Mouse (Mus musculus) kidney, embryonic 14.5 days (tissue): ENCODE measurements around the gene Mus81. TPM values are rescaled to one million over a fixed set of nuclear protein-coding genes. Genes with fewer than 3 reads are reported as not detected.

Source experiments
- ATAC-seq: fragments of 200-750 bp; cut with Nextera tagmentation; 2 replicates; pipeline ENCODE4 v1.8.0; 2017; ENCODE audit warnings: moderate number of reproducible peaks, mild to moderate bottlenecking, moderate TSS enrichment, moderate library complexity; ENCODE audit not compliant: low FRiP score, low TSS enrichment
- H3K27ac ChIP-seq: fragments of 300-500 bp; sonication (generic); 2 replicates; pipeline ENCODE4 v1.5.1; 2014; ENCODE audit warnings: low read depth, mild to moderate bottlenecking, low read length, moderate library complexity, mixed read lengths
- H3K27me3 ChIP-seq: fragments of 300-500 bp; sonication (generic); 2 replicates; pipeline ENCODE4 v1.6.1; 2014; ENCODE audit warnings: mild to moderate bottlenecking, low read length; ENCODE audit not compliant: control insufficient read depth, insufficient read depth
- H3K36me3 ChIP-seq: fragments of 300-500 bp; sonication (generic); 2 replicates; pipeline ENCODE4 v1.6.1; 2014; ENCODE audit warnings: low read length, mixed read lengths; ENCODE audit not compliant: control insufficient read depth, insufficient read depth
- H3K4me1 ChIP-seq: fragments of 300-500 bp; sonication (generic); 2 replicates; pipeline ENCODE4 v1.6.1; 2014; ENCODE audit warnings: low read length, mixed read lengths; ENCODE audit not compliant: control insufficient read depth, insufficient read depth
- H3K4me2 ChIP-seq: fragments of 300-500 bp; sonication (generic); replicated peaks from 2 replicates; pipeline ENCODE4 v1.6.1; 2014; ENCODE audit warnings: low read depth, mild to moderate bottlenecking, low read length
- H3K4me3 ChIP-seq: fragments of 300-500 bp; sonication (generic); 2 replicates; pipeline ENCODE4 v1.5.1; 2014; ENCODE audit warnings: mild to moderate bottlenecking, low read length
- H3K9ac ChIP-seq: fragments of 300-500 bp; sonication (generic); 2 replicates; pipeline ENCODE4 v1.6.1; 2014; ENCODE audit warnings: low read depth, mild to moderate bottlenecking, low read length, moderate library complexity
- H3K9me3 ChIP-seq: fragments of 300-500 bp; sonication (generic); 2 replicates; pipeline ENCODE4 v1.6.1; 2016; ENCODE audit warnings: low read length; ENCODE audit not compliant: control insufficient read depth
- WGBS: fragments of 180-500 bp; shearing (Covaris S2); extraction: QIAGEN DNeasy Blood & Tissue Kit; methylation state at CpG from one replicate; pipeline ENCODE4 v1.1.7; 2014; 5-methylcytosine and 5-hydroxymethylcytosine counted together
- polyA plus RNA-seq: library from polyadenylated mRNA; unstranded; fragments of >200 nt; fragmentation: Nextera tagmentation; extraction: Ambion mirVana; gene quantifications from 2 replicates; pipeline ENCODE4 v1.2.1, GENCODE M21; 2014

Gene Mus81
- polyA plus RNA-seq, 1 experiment from 2014 or later, result 42.2 TPM

- H3K4me1 ChIP-seq, result no peaks in the 10 kb centered on the region; the same call in 1 of the 2 replicates
- H3K9me3 ChIP-seq, result no peaks in the 10 kb centered on the region
- H3K27ac ChIP-seq, result no peak overlapping the region
- 83% methylated on average over 5 of the region's 5 CpGs for WGBS
- H3K36me3 ChIP-seq, result no peaks in the 10 kb centered on the region
- ATAC-seq, result no peak
- no peak overlapping the region for H3K4me2 ChIP-seq
- no peak overlapping the region for H3K4me3 ChIP-seq
- no peak overlapping the region for H3K9ac ChIP-seq
- H3K27me3 ChIP-seq, result peaks cover 30% of the 10 kb centered on the region
Observed at GRCm38 (mm10) chr19:5445747-5446146, 42.5 kb downstream of the Mus81 start.

- Histone ChIP-seq H3K4me2 (no peak overlapping the region), H3K27me3 (peaks cover 30% of the 10 kb centered on the region), H3K9me3 (no peaks in the 10 kb centered on the region; the same call in 1 of the 2 replicates)
Observed at GRCm38 (mm10) chr19:5444954-5445353, 43.2 kb downstream of the Mus81 start.

GRCm38 (mm10) chr19:5444371-5444908 lies 43.8 kb downstream of the Mus81 start:
- H3K4me1 ChIP-seq, result no peaks in the 10 kb centered on the region; the same call in 1 of the 2 replicates
- no peak overlapping the region for H3K9ac ChIP-seq
- peaks cover 27% of the 10 kb centered on the region for H3K27me3 ChIP-seq
- H3K36me3 ChIP-seq, result no peaks in the 10 kb centered on the region
- 63% methylated on average over 9 of the region's 9 CpGs for WGBS
- no peak overlapping the region for H3K27ac ChIP-seq
- ATAC-seq, result no peak
- no peaks in the 10 kb centered on the region; the same call in 1 of the 2 replicates for H3K9me3 ChIP-seq
- no peak overlapping the region for H3K4me3 ChIP-seq
- no peak overlapping the region for H3K4me2 ChIP-seq

More at GRCm38 (mm10) chr19:5444954-5445353, 43.2 kb downstream of the Mus81 start:
- H3K4me1 ChIP-seq, result no peaks in the 10 kb centered on the region; the same call in 1 of the 2 replicates
- no peak overlapping the region for H3K9ac ChIP-seq
- no peak overlapping the region for H3K4me3 ChIP-seq
- no peak overlapping the region for H3K27ac ChIP-seq
- ATAC-seq, result no peak
- no peaks in the 10 kb centered on the region for H3K36me3 ChIP-seq
- 31% methylated on average over 7 of the region's 7 CpGs for WGBS

GRCm38 (mm10) chr19:5433951-5434350 lies 54.3 kb downstream of the Mus81 start:
- Histone ChIP-seq H3K27me3 (no peaks in the 10 kb centered on the region), H3K4me3 (no peak overlapping the region), H3K27ac (no peak overlapping the region), H3K4me2 (peak overlapping the region; percentile 60; the same call in 1 of the 2 replicates), H3K36me3 (no peaks in the 10 kb centered on the region), H3K4me1 (peaks cover 18% of the 10 kb centered on the region), H3K9me3 (no peaks in the 10 kb centered on the region), H3K9ac (no peak overlapping the region; the same call in 1 of the 2 replicates)
- no peak for ATAC-seq
- whole genome bisulfite sequencing, result 65% methylated on average over 7 of the region's 7 CpGs

GRCm38 (mm10) chr19:5432992-5433852 lies 55.0 kb downstream of the Mus81 start:
- Histone ChIP-seq H3K9ac (peak overlapping the region; percentile 46), H3K4me2 (peak overlapping the region; percentile 60), H3K4me3 (peak overlapping the region; percentile 26), H3K27me3 (no peaks in the 10 kb centered on the region), H3K9me3 (no peaks in the 10 kb centered on the region), H3K36me3 (no peaks in the 10 kb centered on the region), H3K4me1 (peaks cover 18% of the 10 kb centered on the region), H3K27ac (peak overlapping the region; percentile 61)
- WGBS, result 9% methylated on average over 16 of the region's 16 CpGs
- ATAC-seq, result peak; percentile 75

Other genes starting within 250 kb of the Mus81 start
- 17.6 and 30.4 TPM in 2 replicates for gene Pacs1, start 215.3 kb downstream of the Mus81 start, polyA plus RNA-seq
- gene Sf3b2, start 192.9 kb downstream of the Mus81 start, polyA plus RNA-seq, result 293 and 384 TPM in 2 replicates
- 2.9 and 4.4 TPM in 2 replicates for gene Gal3st3, start 190.1 kb downstream of the Mus81 start, polyA plus RNA-seq
- not detected in 2 replicates for gene Catsper1, start 152.7 kb downstream of the Mus81 start, polyA plus RNA-seq
- gene Cst6, start 138.8 kb downstream of the Mus81 start, polyA plus RNA-seq, result 1.3 TPM in 1 of 2 replicates, not detected in the other
- 49.9 and 57.1 TPM in 2 replicates for gene Eif1ad, start 121.7 kb downstream of the Mus81 start, polyA plus RNA-seq
- 527 and 609 TPM in 2 replicates for gene Banf1, start 121.2 kb downstream of the Mus81 start, polyA plus RNA-seq
- gene Sart1, start 99.7 kb downstream of the Mus81 start, polyA plus RNA-seq, result 74.2 and 80.6 TPM in 2 replicates
- gene Tsga10ip, start 85.9 kb downstream of the Mus81 start, polyA plus RNA-seq, result 0.16 and 0.35 TPM in 2 replicates
- gene Drap1, start 63.4 kb downstream of the Mus81 start, polyA plus RNA-seq, result 191 and 248 TPM in 2 replicates
- 39.0 and 40.8 TPM in 2 replicates for gene AI837181, start 63.3 kb downstream of the Mus81 start, polyA plus RNA-seq
- not detected in 2 replicates for gene Fosl1, start 40.9 kb downstream of the Mus81 start, polyA plus RNA-seq
- 8.5 and 11.3 TPM in 2 replicates for gene Ccdc85b, start 30.5 kb downstream of the Mus81 start, polyA plus RNA-seq
- gene Fibp, start 27.8 kb downstream of the Mus81 start, polyA plus RNA-seq, result 122 and 125 TPM in 2 replicates
- 0.54 TPM in 2 replicates for gene Ctsw, start 19.9 kb downstream of the Mus81 start, polyA plus RNA-seq
- gene Efemp2, start 14.4 kb downstream of the Mus81 start, polyA plus RNA-seq, result 109 and 139 TPM in 2 replicates
- gene Cfl1, start 2.1 kb upstream of the Mus81 start, polyA plus RNA-seq, result 3,114 and 3,144 TPM in 2 replicates
- 0.19 TPM in 1 of 2 replicates, not detected in the other for gene 1700020D05Rik, start 15.4 kb upstream of the Mus81 start, polyA plus RNA-seq
- gene Snx32, start 22.1 kb upstream of the Mus81 start, polyA plus RNA-seq, result 5.7 and 6.5 TPM in 2 replicates
- 11.1 and 11.8 TPM in 2 replicates for gene Ovol1, start 72.2 kb upstream of the Mus81 start, polyA plus RNA-seq
- gene Ap5b1, start 79.6 kb upstream of the Mus81 start, polyA plus RNA-seq, result 7.6 and 9.2 TPM in 2 replicates
- 159 and 182 TPM in 2 replicates for gene Rnaseh2c, start 113.5 kb upstream of the Mus81 start, polyA plus RNA-seq
- gene Kat5, start 121.8 kb upstream of the Mus81 start, polyA plus RNA-seq, result 31.5 and 36.0 TPM in 2 replicates
- 42.4 and 49.8 TPM in 2 replicates for gene Rela, start 149.1 kb upstream of the Mus81 start, polyA plus RNA-seq
- gene Sipa1, start 175.3 kb upstream of the Mus81 start, polyA plus RNA-seq, result 17.4 and 26.8 TPM in 2 replicates
- 26.8 and 33.6 TPM in 2 replicates for gene Map3k11, start 200.3 kb upstream of the Mus81 start, polyA plus RNA-seq
- gene Pcnx3, start 200.5 kb upstream of the Mus81 start, polyA plus RNA-seq, result 31.2 and 35.4 TPM in 2 replicates
- gene Kcnk7, start 216.0 kb upstream of the Mus81 start, polyA plus RNA-seq, result 0.39 and 0.42 TPM in 2 replicates
- gene Ehbp1l1, start 237.9 kb upstream of the Mus81 start, polyA plus RNA-seq, result 8.8 and 11.5 TPM in 2 replicates
- 92.8 and 114 TPM in 2 replicates for gene Fam89b, start 241.3 kb upstream of the Mus81 start, polyA plus RNA-seq